Mouse (Mus musculus) embryonic facial prominence, embryonic 15.5 days (tissue): ENCODE results near the gene Shisal2a. TPM values are rescaled to one million over a fixed set of nuclear protein-coding genes. Genes with fewer than 3 reads are reported as not detected.
A peak's percentile ranks its signal among the peaks of the same experiment; 100 is the strongest.

ENCODE experiments used
- ATAC-seq: fragments of 200-750 bp; cut with Nextera tagmentation; 2 replicates; pipeline ENCODE4 v1.8.0; 2017; ENCODE audit warnings: low read depth, moderate TSS enrichment; ENCODE audit not compliant: insufficient number of reproducible peaks, low FRiP score, low TSS enrichment
- H3K27ac ChIP-seq: fragments of 300-500 bp; sonication (generic); replicated peaks from 2 replicates; pipeline ENCODE4 v1.5.1; 2015; ENCODE audit warnings: mild to moderate bottlenecking, inconsistent platforms
- H3K27me3 ChIP-seq: fragments of 300-500 bp; sonication (generic); 2 replicates; pipeline ENCODE4 v1.6.1; 2015; ENCODE audit warnings: inconsistent platforms
- H3K36me3 ChIP-seq: fragments of 300-500 bp; sonication (generic); 2 replicates; pipeline ENCODE4 v1.6.1; 2015; ENCODE audit warnings: mild to moderate bottlenecking, inconsistent platforms
- H3K4me1 ChIP-seq: fragments of 300-500 bp; sonication (generic); 2 replicates; pipeline ENCODE4 v1.6.1; 2015; ENCODE audit warnings: inconsistent platforms
- H3K4me2 ChIP-seq: fragments of 300-500 bp; sonication (generic); replicated peaks from 2 replicates; pipeline ENCODE4 v1.6.1; 2015; ENCODE audit warnings: mild to moderate bottlenecking, inconsistent platforms
- H3K4me3 ChIP-seq: fragments of 300-500 bp; sonication (generic); replicated peaks from 2 replicates; pipeline ENCODE4 v1.5.1; 2015; ENCODE audit warnings: mild to moderate bottlenecking, inconsistent platforms
- H3K9ac ChIP-seq: fragments of 300-500 bp; sonication (generic); 2 replicates; pipeline ENCODE4 v1.6.1; 2015; ENCODE audit warnings: inconsistent platforms
- H3K9me3 ChIP-seq: fragments of 300-500 bp; sonication (generic); replicated peaks from 2 replicates; pipeline ENCODE4 v1.6.1; 2016; ENCODE audit warnings: inconsistent platforms
- WGBS: fragments of 180-500 bp; shearing (Covaris S2); methylation state at CpG from one replicate; pipeline ENCODE4 v1.1.7; 2015; 5-methylcytosine and 5-hydroxymethylcytosine counted together
- polyA plus RNA-seq: library from polyadenylated mRNA; unstranded; fragments of >200 nt; fragmentation: Nextera tagmentation; extraction: Ambion mirVana; gene quantifications from 2 replicates; pipeline ENCODE4 v1.2.1, GENCODE M21; 2015

Shisal2a gene
- polyA plus RNA-seq, 1 experiment from 2014 or later, result 3.6 TPM

DNA sequence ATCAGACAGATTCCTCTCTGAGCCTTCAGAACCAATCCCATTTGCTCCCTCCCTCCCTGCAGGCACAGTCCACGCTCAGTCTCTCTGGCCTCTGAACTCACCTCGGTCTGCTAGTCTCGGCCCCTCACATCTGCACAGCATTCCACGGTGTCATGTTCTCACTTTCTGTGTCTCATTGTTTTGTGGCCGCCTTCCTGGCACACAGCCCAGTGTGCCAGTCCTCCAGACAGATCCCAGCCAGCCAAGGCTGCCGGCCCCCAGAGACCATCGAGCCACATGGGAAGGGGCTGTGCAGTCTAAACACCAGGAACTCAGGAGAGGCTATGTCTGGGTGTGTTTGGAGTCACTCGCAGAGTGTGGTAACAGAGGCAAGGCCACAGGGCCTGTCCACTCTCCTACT lies 32.3 kb downstream of the Shisal2a start:
- Histone ChIP-seq H3K4me2 (peak overlapping the region; percentile 21; the same call in 1 of the 2 replicates), H3K4me1 (peaks cover 42% of the 10 kb centered on the region), H3K36me3 (no peaks in the 10 kb centered on the region), H3K4me3 (no peak overlapping the region), H3K27ac (peak overlapping the region; percentile 76), H3K9me3 (no peaks in the 10 kb centered on the region), H3K27me3 (no peaks in the 10 kb centered on the region), H3K9ac (no peak overlapping the region)
- 3% methylated on average over 8 of the region's 8 CpGs for WGBS
- peak; percentile 77 for ATAC-seq

DNA sequence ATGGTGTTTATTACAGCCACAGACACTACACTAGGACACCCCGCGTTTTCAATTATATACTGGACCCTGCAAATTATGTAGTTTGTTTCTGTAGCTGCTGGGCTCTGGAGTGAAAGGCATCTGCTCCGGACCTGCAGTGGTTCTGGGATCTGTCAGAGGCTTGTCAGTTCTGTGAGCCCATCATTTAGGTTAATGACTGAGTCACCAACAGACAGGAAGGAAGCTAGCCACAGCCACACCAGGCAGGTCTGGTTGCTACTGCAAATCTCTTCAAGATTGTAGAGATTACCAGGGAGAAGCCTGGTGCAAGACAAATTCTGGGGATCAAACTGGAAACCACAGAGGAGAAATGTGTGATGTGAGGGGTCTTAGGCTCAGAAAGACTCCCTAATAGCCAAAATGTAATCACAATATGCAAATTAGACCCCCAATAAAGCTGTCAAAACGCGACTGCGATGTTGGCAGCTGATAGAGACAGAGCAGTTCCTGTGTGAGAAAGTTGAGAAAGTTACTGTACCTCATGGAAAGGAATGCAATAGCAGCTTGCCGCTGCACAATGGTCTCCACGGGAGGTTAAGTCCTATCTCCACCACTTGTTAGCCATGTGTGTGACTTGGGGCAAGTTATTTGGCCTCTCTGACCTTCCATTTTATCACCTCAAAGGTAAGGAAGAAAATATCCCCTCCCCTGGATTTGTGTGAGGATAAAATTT lies 33.2 kb downstream of the Shisal2a start:
- Histone ChIP-seq H3K4me1 (peaks cover 48% of the 10 kb centered on the region), H3K27me3 (no peaks in the 10 kb centered on the region), H3K27ac (peak overlapping the region; percentile 76; the same call in 1 of the 2 replicates), H3K9me3 (no peaks in the 10 kb centered on the region), H3K9ac (no peak overlapping the region), H3K36me3 (no peaks in the 10 kb centered on the region), H3K4me2 (no peak overlapping the region), H3K4me3 (no peak overlapping the region)
- WGBS, result 24% methylated on average over 8 of the region's 8 CpGs
- ATAC-seq, result no peak

DNA sequence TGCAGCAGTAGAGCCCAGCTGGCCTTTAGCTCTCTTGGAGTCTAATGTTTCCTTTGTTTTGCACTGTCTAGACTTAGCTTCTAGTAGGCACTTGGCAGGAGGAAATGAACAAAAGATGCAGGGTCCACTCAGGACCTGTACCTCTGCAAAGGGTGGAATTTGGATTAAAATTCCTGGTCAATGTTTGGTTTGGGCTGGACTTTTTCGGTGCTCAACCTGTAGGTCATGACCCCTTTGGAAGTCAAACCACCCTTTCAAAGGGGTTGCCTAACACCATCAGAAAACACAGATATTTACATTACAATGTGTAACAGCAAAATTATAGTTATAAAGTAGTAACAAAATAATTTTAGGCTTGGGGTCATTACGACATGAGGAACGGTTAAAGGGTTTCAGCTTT lies 34.1 kb downstream of the Shisal2a start:
- Histone ChIP-seq H3K9me3 (no peaks in the 10 kb centered on the region), H3K27me3 (no peaks in the 10 kb centered on the region), H3K4me1 (peaks cover 51% of the 10 kb centered on the region), H3K36me3 (no peaks in the 10 kb centered on the region), H3K4me2 (no peak overlapping the region), H3K9ac (no peak overlapping the region), H3K4me3 (no peak overlapping the region), H3K27ac (peak overlapping the region; percentile 76; the same call in 1 of the 2 replicates)
- WGBS, result 79% methylated on average over 3 of the region's 3 CpGs
- ATAC-seq, result no peak

DNA sequence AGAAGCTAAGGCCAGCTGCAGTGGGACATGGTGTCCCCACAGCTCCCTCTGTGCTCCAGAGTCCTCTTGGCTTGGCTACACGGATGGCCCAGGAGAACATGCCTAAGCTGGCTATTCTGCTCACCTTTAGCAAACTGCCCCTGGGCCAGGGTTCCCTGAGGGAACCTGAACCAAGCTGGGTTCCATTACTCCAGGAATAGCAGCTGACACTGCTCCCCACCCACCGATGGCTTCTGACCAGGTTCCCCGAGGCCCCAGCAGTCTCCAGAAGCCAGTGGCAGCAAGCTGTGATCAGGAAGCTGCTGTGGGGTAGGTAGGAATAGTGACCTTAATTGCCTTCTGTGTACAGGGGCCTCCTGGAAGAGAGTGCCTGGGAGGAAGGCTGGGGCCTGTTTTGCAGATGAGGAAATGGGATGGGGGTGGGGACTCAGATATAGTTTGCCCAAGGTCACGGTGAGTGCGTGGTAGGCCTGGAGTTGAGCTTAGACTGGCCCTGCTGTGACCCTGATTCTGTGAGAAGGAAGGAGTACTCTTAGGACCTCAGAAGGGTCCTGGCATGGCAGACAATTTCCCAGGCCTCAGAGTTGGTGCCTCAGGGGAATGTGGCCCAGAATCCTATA lies 34.8 kb downstream of the Shisal2a start:
- no peak overlapping the region for H3K4me3 ChIP-seq
- no peak overlapping the region for H3K9ac ChIP-seq
- no peaks in the 10 kb centered on the region for H3K9me3 ChIP-seq
- H3K36me3 ChIP-seq, result no peaks in the 10 kb centered on the region
- 25% methylated on average over 5 of the region's 5 CpGs for WGBS
- H3K4me2 ChIP-seq, result no peak overlapping the region
- ATAC-seq, result no peak
- peaks cover 51% of the 10 kb centered on the region for H3K4me1 ChIP-seq
- no peaks in the 10 kb centered on the region for H3K27me3 ChIP-seq
- H3K27ac ChIP-seq, result 0 out of 2 replicates have a peak overlapping the region, but pooled peaks have one; percentile 76

DNA sequence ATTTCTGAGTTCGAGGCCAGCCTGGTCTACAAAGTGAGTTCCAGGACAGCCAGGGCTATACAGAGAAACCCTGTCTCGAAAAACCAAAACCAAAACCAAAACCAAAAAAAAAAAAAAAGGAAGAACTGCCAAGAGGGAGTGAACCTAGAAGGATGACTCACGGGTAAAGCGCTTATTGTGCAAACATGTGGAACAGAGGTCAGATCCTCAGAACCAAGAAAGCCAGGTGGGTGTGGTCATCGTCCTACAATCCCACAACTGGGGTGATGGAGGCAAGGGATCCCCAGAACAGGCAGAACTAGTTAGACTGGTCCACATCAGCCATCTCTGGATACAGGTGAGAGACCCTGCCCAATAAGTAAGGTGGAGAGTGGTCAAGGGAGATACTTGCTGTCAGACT lies 36.0 kb downstream of the Shisal2a start:
- H3K27me3 ChIP-seq, result no peaks in the 10 kb centered on the region
- no peak overlapping the region for H3K4me3 ChIP-seq
- ATAC-seq, result no peak
- H3K27ac ChIP-seq, result 0 out of 2 replicates have a peak overlapping the region, but pooled peaks have one; percentile 17
- peaks cover 51% of the 10 kb centered on the region for H3K4me1 ChIP-seq
- H3K9ac ChIP-seq, result no peak overlapping the region
- no peaks in the 10 kb centered on the region for H3K9me3 ChIP-seq
- H3K36me3 ChIP-seq, result no peaks in the 10 kb centered on the region
- 79% methylated on average over 5 of the region's 5 CpGs for WGBS
- no peak overlapping the region for H3K4me2 ChIP-seq

DNA sequence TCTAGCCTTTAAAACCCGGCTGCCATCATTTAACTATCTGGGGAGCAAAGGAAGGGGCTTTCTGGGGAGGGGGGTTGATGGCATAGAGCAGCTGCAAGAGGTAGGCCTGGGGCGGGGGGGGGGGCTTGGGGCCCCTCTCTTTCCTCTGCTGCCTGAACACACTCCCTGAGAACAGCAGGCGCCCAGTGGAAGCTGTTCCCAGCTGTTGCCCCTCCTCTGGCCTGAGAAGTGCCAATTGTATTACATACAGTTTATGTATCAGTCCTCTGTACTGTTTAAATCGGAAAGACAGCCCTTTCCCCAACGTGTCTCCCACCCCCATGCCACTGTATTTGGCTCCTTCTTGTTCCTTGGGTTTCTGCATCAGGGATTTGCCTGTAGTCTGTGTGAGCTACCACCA lies 37.3 kb downstream of the Shisal2a start:
- H3K4me2 ChIP-seq, result no peak overlapping the region
- H3K9me3 ChIP-seq, result no peaks in the 10 kb centered on the region
- peaks cover 45% of the 10 kb centered on the region for H3K4me1 ChIP-seq
- no peak overlapping the region for H3K4me3 ChIP-seq
- WGBS, result 26% methylated on average over 5 of the region's 5 CpGs
- peak overlapping the region; percentile 61; the same call in 1 of the 2 replicates for H3K27ac ChIP-seq
- no peak for ATAC-seq
- no peaks in the 10 kb centered on the region for H3K27me3 ChIP-seq
- no peak overlapping the region for H3K9ac ChIP-seq
- H3K36me3 ChIP-seq, result no peaks in the 10 kb centered on the region

DNA sequence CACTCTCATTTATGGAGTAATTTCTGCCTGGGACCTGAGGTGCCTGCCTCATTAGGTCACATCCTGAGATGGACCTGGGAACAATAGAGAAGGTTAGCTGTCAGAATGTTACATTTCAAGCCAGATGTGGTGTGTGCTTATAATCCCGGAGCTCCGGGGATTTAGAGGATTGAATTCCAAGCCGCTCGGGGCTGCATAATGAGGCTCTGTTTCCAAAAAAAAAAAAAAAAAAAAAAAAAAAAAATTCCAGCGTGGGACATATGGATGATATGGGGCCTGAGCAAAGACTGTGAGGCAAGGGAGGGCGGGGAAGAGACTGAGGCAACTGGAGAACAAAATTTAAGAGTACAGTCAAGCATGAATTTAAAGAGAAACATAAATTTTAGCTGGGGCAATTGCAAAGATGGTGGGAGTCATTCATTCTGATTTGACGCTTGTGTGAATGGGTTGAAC lies 38.5 kb downstream of the Shisal2a start:
- peak overlapping the region; percentile 61 for H3K27ac ChIP-seq
- 7% methylated on average over 7 of the region's 7 CpGs for WGBS
- H3K36me3 ChIP-seq, result peaks cover 4% of the 10 kb centered on the region; the same call in 1 of the 2 replicates
- ATAC-seq, result 0 out of 2 replicates have a peak, but pooled peaks have one; percentile 27
- 0 out of 2 replicates have a peak overlapping the region, but pooled peaks have one; percentile 3 for H3K4me2 ChIP-seq
- no peaks in the 10 kb centered on the region for H3K27me3 ChIP-seq
- H3K4me3 ChIP-seq, result no peak overlapping the region
- no peaks in the 10 kb centered on the region for H3K9me3 ChIP-seq
- H3K9ac ChIP-seq, result no peak overlapping the region
- H3K4me1 ChIP-seq, result peaks cover 33% of the 10 kb centered on the region

DNA sequence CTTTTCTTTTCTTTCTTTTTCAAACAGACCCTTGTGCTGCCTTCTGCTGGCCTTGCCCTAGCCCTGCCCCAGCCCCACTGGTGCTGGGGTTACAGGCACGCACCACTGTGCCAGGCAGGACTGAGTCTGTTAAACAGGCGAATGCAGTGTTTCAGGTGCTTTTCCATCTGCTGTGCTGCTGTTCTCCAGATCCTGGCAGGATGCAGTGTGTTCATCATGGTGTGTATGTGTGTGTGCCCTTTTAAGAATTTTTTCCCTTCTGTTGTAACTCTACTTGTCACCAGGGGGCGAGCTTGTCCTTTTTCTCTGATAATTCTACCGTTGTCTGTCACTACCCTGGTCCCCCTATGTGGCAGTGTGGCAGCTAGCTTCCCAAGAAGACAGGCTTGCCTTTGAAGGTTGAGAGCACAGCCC lies 43.9 kb downstream of the Shisal2a start:
- peak; percentile 82 for ATAC-seq
- Histone ChIP-seq H3K9me3 (no peaks in the 10 kb centered on the region), H3K4me3 (no peak overlapping the region), H3K4me2 (no peak overlapping the region), H3K9ac (no peak overlapping the region), H3K36me3 (peaks cover 30% of the 10 kb centered on the region; the same call in 1 of the 2 replicates), H3K27ac (peak overlapping the region; percentile 66), H3K4me1 (peaks cover 11% of the 10 kb centered on the region; the same call in 1 of the 2 replicates), H3K27me3 (no peaks in the 10 kb centered on the region)
- WGBS, result 16% methylated on average over 4 of the region's 4 CpGs

DNA sequence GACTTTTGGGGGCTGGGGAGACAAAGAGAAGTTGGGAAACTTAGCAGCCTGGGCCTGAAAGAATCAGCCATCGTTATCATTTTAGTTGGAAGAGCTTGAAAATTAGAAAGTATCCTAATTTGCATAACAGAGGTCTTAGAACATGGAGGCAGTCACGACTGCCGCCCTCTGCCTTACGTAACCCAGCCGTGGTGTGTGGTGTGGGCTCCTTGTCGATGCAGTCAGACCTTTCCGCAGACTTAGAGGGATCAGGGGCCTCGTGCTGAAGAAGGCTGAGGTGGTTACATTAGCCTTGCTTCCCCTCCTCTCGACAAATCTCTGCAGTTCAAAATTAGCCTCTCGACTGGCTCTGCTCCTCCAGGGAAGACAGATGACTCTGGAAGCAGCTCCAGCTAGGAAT lies 44.3 kb downstream of the Shisal2a start:
- Histone ChIP-seq H3K27ac (peak overlapping the region; percentile 66), H3K4me1 (peaks cover 10% of the 10 kb centered on the region; the same call in 1 of the 2 replicates), H3K4me2 (no peak overlapping the region), H3K27me3 (no peaks in the 10 kb centered on the region), H3K9ac (no peak overlapping the region), H3K36me3 (peaks cover 34% of the 10 kb centered on the region; the same call in 1 of the 2 replicates), H3K4me3 (no peak overlapping the region), H3K9me3 (no peaks in the 10 kb centered on the region)
- ATAC-seq, result no peak
- 58% methylated on average over 10 of the region's 10 CpGs for WGBS

DNA sequence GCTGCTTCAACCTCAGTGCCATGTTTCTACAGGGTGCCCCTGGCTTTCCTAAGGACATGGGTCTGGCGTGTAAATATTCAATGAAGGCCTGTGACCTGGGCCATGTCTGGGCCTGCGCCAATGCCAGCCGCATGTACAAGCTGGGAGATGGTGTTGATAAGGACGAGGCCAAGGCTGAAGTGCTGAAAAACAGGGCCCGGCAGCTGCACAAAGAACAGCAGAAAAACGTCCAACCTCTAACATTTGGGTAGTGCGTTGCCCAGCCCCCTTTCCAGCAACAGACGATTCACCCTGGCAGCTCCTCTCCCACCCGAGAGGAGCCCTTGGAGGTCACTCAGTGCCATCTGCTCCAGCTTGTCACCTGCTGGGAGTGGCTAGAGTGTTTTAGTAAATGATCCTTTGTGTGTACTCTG lies 44.8 kb downstream of the Shisal2a start:
- WGBS, result 67% methylated on average over 9 of the region's 9 CpGs
- Histone ChIP-seq H3K4me2 (no peak overlapping the region), H3K27ac (peak overlapping the region; percentile 66; the same call in 1 of the 2 replicates), H3K36me3 (peaks cover 38% of the 10 kb centered on the region; the same call in 1 of the 2 replicates), H3K9ac (no peak overlapping the region), H3K27me3 (no peaks in the 10 kb centered on the region), H3K9me3 (no peaks in the 10 kb centered on the region), H3K4me1 (peaks cover 10% of the 10 kb centered on the region; the same call in 1 of the 2 replicates), H3K4me3 (no peak overlapping the region)
- ATAC-seq, result no peak; the same call in 1 of the 2 replicates

DNA sequence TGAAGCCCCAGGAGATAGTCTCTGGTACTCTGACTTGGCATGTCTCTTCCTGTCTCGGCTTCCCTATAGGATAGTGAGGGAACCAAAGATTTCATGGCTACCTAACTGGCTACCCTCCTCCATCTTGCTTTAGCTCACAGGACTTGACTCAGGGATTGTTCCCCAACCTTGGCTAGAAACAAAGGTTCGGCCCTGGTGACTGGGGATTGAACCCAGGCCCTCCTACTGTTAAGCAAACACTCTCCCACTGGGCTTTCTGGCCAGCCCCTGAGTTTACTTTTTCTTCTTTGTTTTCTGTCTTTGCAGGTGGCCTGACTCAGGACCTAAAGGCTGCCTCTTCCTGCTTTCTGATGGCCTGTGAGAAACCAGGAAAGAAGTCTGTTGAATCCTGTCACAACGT lies 45.3 kb downstream of the Shisal2a start:
- Histone ChIP-seq H3K27ac (peak overlapping the region; percentile 23; the same call in 1 of the 2 replicates), H3K36me3 (peaks cover 38% of the 10 kb centered on the region; the same call in 1 of the 2 replicates)
- WGBS, result 50% methylated on average over 3 of the region's 3 CpGs

More for the DNA sequence above, 45.3 kb downstream of the Shisal2a start:
- H3K27me3 ChIP-seq, result no peaks in the 10 kb centered on the region
- no peaks in the 10 kb centered on the region for H3K9me3 ChIP-seq
- H3K4me3 ChIP-seq, result no peak overlapping the region
- H3K9ac ChIP-seq, result no peak overlapping the region
- no peak overlapping the region for H3K4me2 ChIP-seq
- H3K4me1 ChIP-seq, result peaks cover 10% of the 10 kb centered on the region; the same call in 1 of the 2 replicates
- no peak for ATAC-seq
